Mouse (Mus musculus) olfactory bulb, adult 2 months (tissue): Measurements from ENCODE around the gene Myl9.

Source experiments
- CTCF ChIP-seq: fragments of 200-500 bp; IDR thresholded peaks from 2 replicates; pipeline ENCODE4 v1.5.1; 2012; ENCODE audit warnings: low read depth, mild to moderate bottlenecking, low read length, moderate library complexity; ENCODE audit not compliant: insufficient read depth
- POLR2A ChIP-seq: fragments of 200-500 bp; IDR thresholded peaks from 2 replicates; pipeline ENCODE4 v1.6.1; 2012; ENCODE audit warnings: mild to moderate bottlenecking, low read depth, low read length, moderate library complexity; ENCODE audit not compliant: insufficient read depth

DNA sequence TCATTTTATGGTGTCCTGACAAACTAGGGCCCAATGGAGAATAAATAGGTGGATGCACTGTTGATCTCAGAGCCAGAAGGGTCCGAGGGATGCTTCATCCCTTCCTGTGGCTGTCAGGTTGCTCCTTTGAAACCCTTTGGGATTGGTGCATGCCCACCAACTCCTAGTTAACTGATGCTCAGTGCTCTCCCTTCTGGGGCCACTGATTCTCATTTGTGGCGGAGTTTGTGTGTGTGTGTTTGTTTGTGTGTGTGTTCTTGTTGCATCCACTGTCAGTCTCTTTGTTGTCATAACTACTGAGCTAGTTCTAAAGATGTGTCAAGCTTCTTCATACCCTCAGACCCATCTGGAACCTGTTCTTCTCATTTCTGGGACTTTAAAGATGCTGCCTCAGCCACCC is 9.7 kb downstream of the Myl9 start:
- TF ChIP-seq CTCF, result no peak
- no peak for TF ChIP-seq POLR2A
